Mouse (Mus musculus) naive thymus-derived CD4-positive, alpha-beta T cell, adult 5 months (primary cell): ENCODE results near the gene Tet1. TPM values are rescaled to one million over a fixed set of nuclear protein-coding genes. Genes with fewer than 3 reads are reported as not detected.

Experiments
- polyA plus RNA-seq: library from polyadenylated mRNA; unstranded; fragments of 100-300 nt; shearing (Covaris generic); gene quantifications from one replicate; pipeline ENCODE4 v1.2.1, GENCODE M21; 2017

The Tet1 gene
- polyA plus RNA-seq = 12.8 TPM

DNA sequence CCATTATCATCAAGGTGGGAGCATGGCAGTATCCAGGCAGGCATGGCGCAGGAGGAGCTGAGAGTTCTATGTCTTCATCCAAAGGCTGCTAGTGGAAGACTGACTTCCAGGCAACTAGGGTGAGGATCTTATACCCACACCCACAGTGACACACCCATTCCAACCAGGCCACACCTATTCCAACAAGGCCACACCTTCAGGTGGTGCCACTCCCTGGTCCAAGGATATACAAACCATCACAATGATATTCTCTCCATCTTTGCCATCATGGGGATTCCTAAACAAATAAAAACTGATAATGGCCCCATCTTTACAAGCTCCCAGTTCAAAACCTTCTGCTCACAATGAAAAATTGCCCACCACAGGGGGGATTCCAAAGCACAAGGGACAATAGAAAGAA is at the start of gene Tet1:
TSS of gene Tet1 (minus strand) at position 101 of the 400 bp plus-strand sequence.

DNA sequence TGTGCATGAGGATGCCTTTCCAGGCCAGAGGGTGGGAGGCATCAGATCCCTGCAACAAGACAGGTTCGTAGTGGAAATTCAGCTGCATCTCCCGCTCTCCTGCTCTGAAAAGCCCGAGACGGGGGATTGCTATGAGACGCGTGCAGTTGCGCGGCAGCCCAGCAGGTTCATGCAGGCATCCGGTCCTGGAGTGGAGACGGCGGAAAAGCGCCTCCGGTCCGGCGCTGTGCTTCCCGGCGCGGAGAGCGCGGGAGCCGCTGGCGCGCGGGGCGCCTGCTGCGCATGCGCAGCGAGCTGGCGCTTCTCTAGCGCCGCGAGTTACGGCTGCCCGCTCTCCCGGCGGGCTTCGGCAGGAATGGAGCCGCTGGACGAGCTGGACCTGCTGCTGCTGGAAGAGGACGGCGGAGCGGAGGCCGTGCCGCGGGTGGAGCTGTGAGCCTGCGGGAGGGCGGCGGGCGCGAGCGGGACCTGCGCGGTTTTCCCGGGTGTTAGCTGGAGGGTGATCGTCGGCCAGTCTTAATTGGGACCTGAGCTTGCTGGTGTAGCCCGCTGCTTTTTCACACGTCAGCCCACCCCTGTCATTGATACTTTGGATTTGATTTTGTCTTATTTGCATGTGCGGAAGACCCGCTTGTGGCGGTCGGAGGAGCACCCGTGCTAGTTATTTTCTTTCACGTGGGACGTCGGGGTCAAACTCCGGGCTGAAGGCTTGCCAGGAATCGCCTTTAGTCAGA is 38.1 kb upstream of the Tet1 start, which contains the start of gene Dna2:
TSS of gene Dna2 (plus strand) at position 289 of the 734 bp plus-strand sequence.

DNA sequence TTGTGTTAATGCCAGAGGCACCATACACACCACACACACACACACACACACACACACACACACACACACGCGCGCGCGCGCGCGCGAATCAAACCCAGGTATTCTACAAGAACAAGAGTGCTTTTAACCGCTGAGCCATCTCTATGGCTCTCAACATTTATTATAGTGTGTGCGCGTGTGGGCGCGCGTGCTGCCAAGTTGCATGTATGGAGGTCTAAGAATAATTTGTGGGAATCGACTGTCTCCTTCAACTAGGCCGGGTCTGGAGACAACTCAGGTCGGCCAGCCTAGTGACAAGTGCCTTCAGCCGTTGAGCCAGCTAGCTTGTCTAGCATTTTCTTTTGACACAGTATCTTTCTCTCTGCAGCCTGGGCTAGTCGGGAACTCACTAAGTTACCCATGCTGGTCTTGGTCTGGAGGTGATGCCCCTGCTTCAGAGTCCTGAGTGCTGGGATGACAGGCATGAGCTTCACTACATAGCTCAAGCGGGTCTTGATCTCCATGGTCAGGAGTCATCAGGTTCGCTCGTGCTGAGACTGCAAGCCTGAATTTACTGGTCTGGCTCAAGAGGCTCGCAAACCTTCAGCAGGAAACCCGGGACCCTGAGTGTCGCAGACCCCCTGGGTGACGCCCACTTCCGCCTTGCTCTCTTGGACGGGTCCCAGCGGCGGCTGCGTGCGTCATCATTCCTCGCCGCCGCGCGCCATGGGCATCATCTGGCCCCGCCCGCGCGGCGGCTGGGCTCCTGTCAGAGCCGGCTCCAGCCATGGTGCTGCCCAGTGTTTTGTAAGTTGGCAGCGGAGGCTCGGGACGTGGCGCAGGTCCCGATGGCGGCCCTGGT is 11.3 kb upstream of the Tet1 start, which contains the start of gene Slc25a16:
TSS of gene Slc25a16 (plus strand) at position 709 of the 841 bp plus-strand sequence.

DNA sequence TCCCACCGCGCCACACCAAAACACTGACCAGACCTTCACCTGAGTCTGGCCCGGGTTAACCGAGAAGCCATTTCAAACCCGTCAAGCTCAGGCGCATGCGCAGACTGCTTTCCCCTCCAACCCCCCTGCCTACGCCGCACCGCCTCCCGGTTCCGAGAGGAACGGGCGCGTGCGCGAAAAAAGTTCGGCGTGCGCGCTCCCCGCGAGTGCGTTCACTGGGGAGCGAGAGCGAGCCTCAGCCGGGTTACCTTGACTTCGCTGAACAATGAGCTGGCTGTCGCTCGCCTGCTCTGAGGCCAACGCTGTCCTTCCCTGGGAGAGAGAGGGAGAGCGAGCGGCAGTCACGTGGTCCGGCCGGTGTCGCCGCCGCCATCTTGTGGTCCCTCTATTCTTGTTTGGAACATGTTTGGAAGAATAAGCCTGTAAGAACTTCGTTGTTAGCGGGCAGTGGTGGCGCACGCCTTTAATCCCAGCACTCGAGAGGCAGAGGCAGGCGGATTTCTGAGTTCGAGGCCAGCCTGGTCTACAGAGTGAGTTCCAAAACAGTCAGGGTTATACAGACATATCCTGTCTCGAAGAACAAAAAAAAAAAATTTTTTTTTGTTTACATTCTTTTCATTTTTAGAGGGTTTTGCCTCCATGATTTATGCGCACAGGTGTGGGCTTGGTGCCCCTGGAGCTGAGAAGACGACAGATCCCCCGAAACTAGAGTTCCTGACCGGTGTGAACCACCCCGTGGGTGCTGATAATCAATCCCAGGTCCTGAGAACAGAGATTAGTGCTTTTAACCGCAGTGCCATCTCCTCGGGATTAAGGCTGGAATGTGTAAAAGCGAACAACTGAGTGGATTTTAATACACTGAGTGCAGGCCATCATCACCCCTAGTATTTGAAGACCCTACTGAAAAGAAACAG is 116.4 kb downstream of the Tet1 start, which contains the start of gene Ccar1:
TSS of gene Ccar1 (minus strand) at position 110 of the 914 bp plus-strand sequence.

Other genes starting within 250 kb of the Tet1 start
- 0.52 TPM for gene Stox1, start 182.9 kb downstream of the Tet1 start, polyA plus RNA-seq
- 150 TPM for gene Ccar1, start 116.7 kb downstream of the Tet1 start, polyA plus RNA-seq
- gene Slc25a16, start 11.6 kb upstream of the Tet1 start, polyA plus RNA-seq = 10.3 TPM
- 0.52 TPM for gene Dna2, start 38.0 kb upstream of the Tet1 start, polyA plus RNA-seq
- 41.7 TPM for gene Rufy2, start 71.2 kb upstream of the Tet1 start, polyA plus RNA-seq
- gene Hnrnph3, start 115.2 kb upstream of the Tet1 start, polyA plus RNA-seq = 75.9 TPM
- gene Pbld2, start 115.3 kb upstream of the Tet1 start, polyA plus RNA-seq = 2.0 TPM
- not detected for gene Pbld1, start 151.2 kb upstream of the Tet1 start, polyA plus RNA-seq
- not detected for gene Atoh7, start 190.7 kb upstream of the Tet1 start, polyA plus RNA-seq